Mouse (Mus musculus): Measurements from ENCODE around the gene Ptges2. TPM values are rescaled to one million over a fixed set of nuclear protein-coding genes. Genes with fewer than 3 reads are reported as not detected.

Gene Ptges2
- total and polyA plus RNA-seq, 3 experiments, result 30.4 to 396 (median 47.0) TPM

- DNase-seq (ENCODE audit: low read depth, low spot score), result no peak
- Histone ChIP-seq H3K4me1 (ENCODE audit: control insufficient read depth in 1 of 2, insufficient read depth in 2 of 2, low read length in 2 of 2) (peaks cover 2 to 5% of the 10 kb centered on the region in 2 experiments; a peak in 2 of 4 replicates), H3K4me3 (ENCODE audit: control insufficient read depth in 1 of 2, insufficient read depth in 1 of 2, low read depth in 2 of 2, low read length in 2 of 2) (no peak overlapping the region), H3K9ac (ENCODE audit: control insufficient read depth, low read depth, low read length, poor library complexity, severe bottlenecking) (no peak overlapping the region), H3K27ac (ENCODE audit: control insufficient read depth, low read depth, low read length) (no peak overlapping the region), H3K9me3 (replicated peaks; ENCODE audit: insufficient read depth, low read length) (no peaks in the 10 kb centered on the region), H3K79me2 (ENCODE audit: control insufficient read depth, insufficient read depth, low read length, poor library complexity) (peaks cover 54% of the 10 kb centered on the region), H3K36me3 (ENCODE audit: control insufficient read depth in 1 of 2, insufficient read depth in 2 of 2, low read length in 2 of 2) (peaks cover 4 to 10% of the 10 kb centered on the region in 2 experiments), H3K27me3 (ENCODE audit: control insufficient read depth in 1 of 2, insufficient read depth in 2 of 2, low read length in 2 of 2) (no peaks in the 10 kb centered on the region)
- TF ChIP-seq MYC (IDR thresholded peaks at IDR 0.05; ENCODE audit: low read depth, low read length), result no peak
- TF ChIP-seq E2F4 (IDR thresholded peaks at IDR 0.05; ENCODE audit: borderline replicate concordance, low read depth, low read length), result no peak
- no peak for TF ChIP-seq RCOR1 (IDR thresholded peaks at IDR 0.05; ENCODE audit: low read depth, low read length)
- no peak for TF ChIP-seq MXI1 (IDR thresholded peaks at IDR 0.05; ENCODE audit: low read depth, low read length)
- TF ChIP-seq USF1 (IDR thresholded peaks at IDR 0.05; ENCODE audit: low read depth, low read length), result no peak
- TF ChIP-seq MAX (IDR thresholded peaks at IDR 0.05; ENCODE audit: low read length), result no peak
- no peak for TF ChIP-seq ELF1 (IDR thresholded peaks at IDR 0.05; ENCODE audit: low read depth, low read length)
- TF ChIP-seq CHD2 (IDR thresholded peaks at IDR 0.05; ENCODE audit: low read length), result no peak
- TF ChIP-seq UBTF (IDR thresholded peaks at IDR 0.05; ENCODE audit: borderline replicate concordance, insufficient read depth, low read depth, low read length), result no peak
- no peak for TF ChIP-seq GABPA (IDR thresholded peaks at IDR 0.05; ENCODE audit: low read depth, low read length)
- TF ChIP-seq TAL1 (IDR thresholded peaks at IDR 0.05; ENCODE audit: low read length), result no peak
- TF ChIP-seq SMC3 (IDR thresholded peaks at IDR 0.05; ENCODE audit: low read depth, low read length), result no peak
- TF ChIP-seq KAT2A (conservative IDR thresholded peaks at IDR 0.05; ENCODE audit: low read depth, low read length), result no peak
- TF ChIP-seq HCFC1 (IDR thresholded peaks at IDR 0.05; ENCODE audit: low read depth, low read length), result no peak
- TF ChIP-seq USF2 (IDR thresholded peaks at IDR 0.05; ENCODE audit: borderline replicate concordance in 1 of 2, insufficient read depth in 1 of 2, low read depth in 1 of 2, low read length in 2 of 2), result no peak
- no peak for TF ChIP-seq MYB (IDR thresholded peaks at IDR 0.05; ENCODE audit: low read depth, low read length)
- no peak for TF ChIP-seq TCF12 (IDR thresholded peaks at IDR 0.05; ENCODE audit: low read depth, low read length)
Measured at GRCm38 (mm10) chr2:32440164-32440563, 44.5 kb downstream of the Ptges2 start.

DNA sequence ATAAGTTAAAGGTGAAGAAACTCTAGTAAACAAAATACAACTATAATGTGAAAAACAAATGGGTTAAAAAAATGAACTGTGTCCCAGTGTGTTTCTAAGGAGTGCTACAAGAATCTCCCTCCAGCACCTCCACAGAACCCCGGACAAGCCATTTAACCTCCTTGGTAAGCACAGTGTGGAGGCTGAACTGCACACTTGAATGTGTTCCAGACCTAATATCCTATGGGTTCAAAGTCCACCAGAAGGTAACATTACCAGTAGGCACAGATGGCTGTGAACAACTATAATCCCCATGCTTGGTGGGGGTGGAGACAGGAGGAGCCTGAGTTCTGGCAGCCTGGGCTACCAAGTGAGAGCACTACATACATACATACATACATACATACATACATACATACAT is 44.9 kb downstream of the Ptges2 start:
- no peak for DNase-seq (ENCODE audit: low read depth, low spot score)
- H3K4me1 ChIP-seq (ENCODE audit: control insufficient read depth in 1 of 2, insufficient read depth in 2 of 2, low read length in 2 of 2), result peaks cover 2 to 5% of the 10 kb centered on the region in 2 experiments; a peak in 2 of 4 replicates
- H3K27me3 ChIP-seq (ENCODE audit: control insufficient read depth in 1 of 2, insufficient read depth in 2 of 2, low read length in 2 of 2), result no peaks in the 10 kb centered on the region
- TF ChIP-seq NRF1 (IDR thresholded peaks at IDR 0.05; ENCODE audit: insufficient read depth, low read depth, low read length, poor library complexity, severe bottlenecking), result no peak
- TF ChIP-seq MYB (IDR thresholded peaks at IDR 0.05; ENCODE audit: low read depth, low read length), result no peak
- no peak for TF ChIP-seq MXI1 (IDR thresholded peaks at IDR 0.05; ENCODE audit: low read depth, low read length)
- TF ChIP-seq MAZ (IDR thresholded peaks at IDR 0.05; ENCODE audit: low read depth, low read length), result no peak
- TF ChIP-seq CTCF (IDR thresholded peaks at IDR 0.05 in 2 of 3, conservative IDR thresholded peaks at IDR 0.05 in 1 of 3; ENCODE audit: control insufficient read depth in 1 of 3, insufficient read depth in 1 of 3, low read depth in 2 of 3, low read length in 3 of 3, poor library complexity in 1 of 3, severe bottlenecking in 1 of 3), result no peak
- TF ChIP-seq CHD1 (IDR thresholded peaks at IDR 0.05; ENCODE audit: low read depth, low read length), result no peak
- no peak for TF ChIP-seq RAD21 (IDR thresholded peaks at IDR 0.05; ENCODE audit: low read depth, low read length)
- no peak for TF ChIP-seq HCFC1 (IDR thresholded peaks at IDR 0.05; ENCODE audit: low read depth, low read length)
- no peak for TF ChIP-seq EP300 (IDR thresholded peaks at IDR 0.05; ENCODE audit: low read depth in 1 of 2, low read length in 2 of 2)
- TF ChIP-seq CHD2 (IDR thresholded peaks at IDR 0.05; ENCODE audit: low read length), result no peak
- TF ChIP-seq NELFE (IDR thresholded peaks at IDR 0.05; ENCODE audit: low read depth, low read length), result no peak
- no peak for TF ChIP-seq POLR2AphosphoS2 (IDR thresholded peaks at IDR 0.05; ENCODE audit: low read length)
- TF ChIP-seq RCOR1 (IDR thresholded peaks at IDR 0.05; ENCODE audit: low read depth, low read length), result no peak
- TF ChIP-seq MEF2A (IDR thresholded peaks at IDR 0.05; ENCODE audit: extremely low read depth, insufficient replicate concordance, low read depth, low read length, poor library complexity, severe bottlenecking), result no peak
- TF ChIP-seq JUND (IDR thresholded peaks at IDR 0.05; ENCODE audit: low read depth, low read length), result no peak
- TF ChIP-seq SMC3 (IDR thresholded peaks at IDR 0.05; ENCODE audit: low read depth, low read length), result no peak
- H3K9me3 ChIP-seq (replicated peaks; ENCODE audit: insufficient read depth, low read length), result no peaks in the 10 kb centered on the region
- H3K79me2 ChIP-seq (ENCODE audit: control insufficient read depth, insufficient read depth, low read length, poor library complexity), result peaks cover 54% of the 10 kb centered on the region
- peaks cover 4 to 10% of the 10 kb centered on the region in 2 experiments for H3K36me3 ChIP-seq (ENCODE audit: control insufficient read depth in 1 of 2, insufficient read depth in 2 of 2, low read length in 2 of 2)
- no peak overlapping the region for H3K9ac ChIP-seq (ENCODE audit: control insufficient read depth, low read depth, low read length, poor library complexity, severe bottlenecking)
- H3K27ac ChIP-seq (ENCODE audit: control insufficient read depth, low read depth, low read length), result no peak overlapping the region
- no peak overlapping the region for H3K4me3 ChIP-seq (ENCODE audit: control insufficient read depth in 1 of 2, insufficient read depth in 1 of 2, low read depth in 2 of 2, low read length in 2 of 2)

Measured in MEL (cell line).